Mouse (Mus musculus): ENCODE measurements around the gene Nepn. TPM values are rescaled to one million over a fixed set of nuclear protein-coding genes. Genes with fewer than 3 reads are reported as not detected.

Nepn gene
- polyA plus RNA-seq, 2 experiments from 2014 or later, result not detected

DNA sequence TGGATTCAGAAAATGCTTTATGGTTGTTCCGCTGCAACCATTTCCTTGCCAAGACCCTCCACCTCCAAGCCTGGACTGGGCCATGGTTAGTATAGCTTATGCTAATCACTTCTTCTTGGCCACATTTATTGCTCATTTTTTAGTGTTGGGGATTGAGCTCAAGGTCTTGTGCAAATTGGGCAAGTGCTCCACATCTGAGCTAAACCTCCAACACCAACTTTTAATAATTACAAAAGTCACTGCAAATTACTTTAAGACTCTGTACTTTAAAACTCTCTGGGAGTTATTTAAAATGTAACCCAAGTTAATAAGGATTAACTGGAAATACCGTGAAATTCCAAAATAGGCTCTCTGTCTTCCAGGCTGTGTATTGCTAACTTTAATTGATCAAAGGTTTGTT, 18.8 kb downstream of the Nepn start:
- no peak for ATAC-seq

GRCm38 (mm10) chr10:52415020-52415419, 26.2 kb downstream of the Nepn start:
- no peak for ATAC-seq

GRCm38 (mm10) chr10:52416458-52416857, 27.7 kb downstream of the Nepn start:
- no peak for ATAC-seq

DNA sequence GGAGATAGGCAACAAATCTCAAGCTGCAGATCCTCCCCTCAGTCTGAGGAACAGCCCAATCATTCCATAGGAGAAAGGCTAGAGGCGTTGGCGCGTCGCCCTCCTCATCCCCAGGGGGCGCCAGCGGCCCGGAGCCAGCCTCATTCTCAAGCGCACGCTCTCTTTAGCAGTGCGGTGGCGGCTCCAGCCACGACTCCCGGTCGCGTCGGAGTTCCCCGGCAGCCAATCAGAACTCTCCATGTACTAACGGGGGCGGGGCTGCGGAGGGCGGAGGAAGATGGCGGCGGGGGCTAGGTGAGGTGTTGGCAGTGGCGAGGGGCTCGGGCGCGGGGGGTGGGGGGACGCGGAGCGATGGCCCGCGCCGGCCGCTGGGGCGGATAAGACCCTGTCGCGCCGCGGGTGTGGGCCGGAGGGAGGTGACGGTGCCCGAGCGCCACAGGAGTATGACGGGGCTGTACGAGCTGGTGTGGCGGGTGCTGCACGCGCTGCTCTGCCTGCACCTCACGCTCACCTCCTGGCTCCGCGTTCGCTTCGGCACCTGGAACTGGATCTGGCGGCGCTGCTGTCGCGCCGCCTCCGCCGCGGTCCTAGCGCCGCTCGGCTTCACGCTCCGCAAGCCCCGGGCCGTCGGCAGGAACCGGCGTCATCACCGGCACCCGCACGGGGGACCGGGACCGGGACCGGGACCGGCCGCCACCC, 28.7 kb downstream of the Nepn start, which contains the start of gene Nus1:
Nus1 (plus strand) TSS at position 249 of the 699 bp plus-strand sequence.
- peak; percentile 95 for ATAC-seq

DNA sequence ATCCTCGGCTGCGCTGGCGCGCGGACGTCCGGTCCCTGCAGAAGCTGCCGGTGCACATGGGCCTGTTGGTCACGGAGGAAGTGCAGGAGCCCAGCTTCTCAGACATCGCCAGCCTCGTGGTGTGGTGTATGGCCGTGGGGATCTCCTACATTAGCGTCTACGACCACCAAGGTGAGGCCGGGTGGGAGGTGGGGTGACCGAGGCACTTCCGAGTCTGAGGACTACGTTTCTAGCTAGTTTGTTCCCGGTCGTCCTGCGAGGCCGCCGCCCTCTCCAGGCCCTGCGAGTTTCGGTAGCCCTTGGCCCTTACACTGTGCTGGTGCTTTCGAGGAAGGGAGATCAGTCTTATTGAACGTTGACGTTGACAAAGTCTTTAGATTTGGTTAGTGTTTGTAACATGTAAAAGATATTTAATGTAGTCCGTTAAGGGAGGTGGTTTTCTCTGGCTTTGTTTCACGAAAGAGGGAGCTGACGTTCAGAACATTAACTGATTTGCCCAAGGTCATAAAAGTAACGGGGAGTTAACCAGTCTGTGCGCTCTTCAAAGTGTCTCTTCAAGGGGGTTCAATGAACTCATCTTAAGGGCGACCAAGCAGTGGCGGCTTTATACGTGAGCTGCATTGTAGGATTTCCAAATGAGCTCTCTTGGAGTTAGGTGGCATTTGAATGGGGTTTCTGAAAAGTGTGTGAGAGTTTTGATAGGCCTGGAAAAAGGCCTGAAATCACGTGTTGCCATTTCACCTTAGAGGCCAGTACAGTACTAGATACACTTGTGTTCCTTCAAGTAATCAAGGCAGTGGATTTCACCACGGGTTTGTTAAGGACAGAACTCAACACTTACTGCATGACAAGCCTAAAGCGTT, 29.5 kb downstream of the Nepn start:
- ATAC-seq, result peak; percentile 6

- no peak for ATAC-seq
Measured at GRCm38 (mm10) chr10:52418931-52419330, 30.2 kb downstream of the Nepn start.

DNA sequence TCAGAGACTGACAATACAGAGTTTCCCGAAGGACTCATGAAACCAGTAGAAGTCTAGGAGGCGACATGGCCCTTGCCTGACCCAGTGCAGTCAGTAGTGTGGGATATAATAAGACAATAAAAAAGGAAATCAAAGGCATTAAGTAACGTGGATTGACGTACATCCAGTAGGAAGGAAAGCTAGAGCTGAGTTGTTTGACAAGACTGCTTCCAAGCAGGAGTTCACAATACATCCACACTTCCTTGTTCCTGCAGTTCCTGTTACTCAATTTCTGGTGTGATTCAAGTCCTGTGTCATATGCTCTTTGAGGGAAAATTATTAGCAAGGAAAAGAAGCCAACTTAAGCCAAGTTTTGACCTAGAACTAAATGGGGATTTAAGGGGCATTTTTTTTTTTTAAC, 30.6 kb downstream of the Nepn start:
- ATAC-seq, result no peak

GRCm38 (mm10) chr10:52420526-52420925, 31.8 kb downstream of the Nepn start:
- no peak for ATAC-seq

DNA sequence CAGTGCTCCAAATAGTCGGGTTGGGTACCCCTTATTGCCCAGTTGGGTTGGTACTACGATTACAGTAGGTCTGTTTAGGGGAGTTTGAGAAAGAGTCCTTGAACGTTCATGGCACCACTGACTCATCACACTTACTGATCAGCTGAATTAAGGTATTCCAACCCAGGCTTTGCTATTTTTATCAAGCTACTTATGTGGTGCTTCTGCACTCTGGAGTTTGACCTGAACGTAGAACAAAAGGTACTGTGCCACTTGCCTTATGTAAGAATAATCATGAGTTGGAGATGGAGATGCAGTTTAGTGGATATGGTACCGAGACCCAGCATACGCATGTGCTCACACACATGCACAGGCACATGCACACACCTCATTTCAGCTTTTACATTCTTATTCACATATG, 32.9 kb downstream of the Nepn start:
- no peak for ATAC-seq

DNA sequence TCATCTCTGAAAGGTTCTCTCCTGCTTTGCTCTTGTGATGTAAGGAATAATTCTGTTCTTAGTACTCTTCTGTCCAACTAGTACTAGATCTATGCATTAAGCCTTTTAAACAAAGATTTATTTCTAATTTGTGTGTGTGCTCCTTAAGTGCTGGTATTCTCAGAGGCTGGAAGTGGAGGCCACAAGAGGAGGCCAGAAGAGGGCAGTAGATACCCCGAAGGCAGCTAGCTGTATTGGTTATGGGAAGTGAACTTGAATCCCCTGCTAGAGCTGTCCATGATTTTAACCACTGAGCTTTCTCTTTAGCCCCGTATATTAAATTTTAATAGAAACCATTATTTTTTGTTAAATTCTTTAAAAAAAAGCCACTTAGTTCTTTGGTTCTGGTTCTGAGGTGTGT, 34.3 kb downstream of the Nepn start:
- peak; percentile 44 for ATAC-seq

- no peak for ATAC-seq
Measured at GRCm38 (mm10) chr10:52426314-52426980, 37.7 kb downstream of the Nepn start.

- ATAC-seq, result no peak
Measured at GRCm38 (mm10) chr10:52427634-52428415, 39.1 kb downstream of the Nepn start.

DNA sequence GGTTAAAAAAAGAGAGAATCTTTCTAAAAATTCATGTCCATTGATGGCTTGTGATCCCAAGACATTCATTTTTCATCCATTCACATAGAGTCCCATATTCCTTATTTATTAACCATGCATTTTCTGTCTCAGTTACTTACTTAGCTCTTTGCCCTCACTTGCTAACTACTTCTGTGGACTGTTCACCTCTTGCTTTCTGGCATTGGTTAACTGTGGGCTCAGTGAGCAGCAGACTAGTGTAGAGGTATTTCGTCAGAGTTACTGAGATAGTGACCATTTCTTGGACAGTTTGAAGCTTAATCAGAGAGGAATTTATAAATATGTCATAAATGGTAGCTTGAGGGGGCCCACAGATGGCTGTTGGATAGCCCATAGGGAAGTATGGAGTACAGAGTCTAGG, 42.2 kb downstream of the Nepn start:
- no peak for ATAC-seq

GRCm38 (mm10) chr10:52434836-52435235, 46.1 kb downstream of the Nepn start:
- no peak for ATAC-seq

Other genes starting within 250 kb of the Nepn start
- gene Ros1, start 193.7 kb upstream of the Nepn start, polyA plus RNA-seq (2017; shearing (Covaris generic)), result not detected
- gene Dcbld1, start 155.4 kb upstream of the Nepn start, polyA plus RNA-seq (2017; shearing (Covaris generic)), result under 1 TPM in 1 of 2 experiments, not detected in 1; 0.07 TPM
- gene Gm26741, start 30.2 kb upstream of the Nepn start, polyA plus RNA-seq (2017; shearing (Covaris generic)), result not detected
- gene Gopc, start 6.8 kb upstream of the Nepn start, polyA plus RNA-seq (2017; shearing (Covaris generic)), result 1 to 10 TPM; 6.2 to 6.3 TPM
- 1 to 10 TPM; 7.5 to 8.7 TPM for gene Nus1, start 28.6 kb downstream of the Nepn start, polyA plus RNA-seq (2017; shearing (Covaris generic))

All from activated CD4-positive, CD25-positive, alpha-beta regulatory T cell, adult 4 months (primary cell).